Mouse (Mus musculus) kidney, adult 2 months (tissue): Measurements from ENCODE around the gene R3hdm4.

Source experiments
- CTCF ChIP-seq: fragments of 200-500 bp; conservative IDR thresholded peaks from 2 replicates; pipeline ENCODE4 v1.5.1; 2011; ENCODE audit warnings: low read depth, mild to moderate bottlenecking, control low read depth, low read length, moderate library complexity, mixed read lengths; ENCODE audit not compliant: insufficient read depth, insufficient read length
- POLR2A ChIP-seq: fragments of 200-500 bp; IDR thresholded peaks from one replicate; pipeline ENCODE4 v1.6.1; 2011; ENCODE audit warnings: low read depth, low read length, control low read depth

GRCm38 (mm10) chr10:79865801-79866295 is 55.2 kb downstream of the R3hdm4 start:
- TF ChIP-seq CTCF, result peak; percentile 71
- TF ChIP-seq POLR2A, result no peak
